Mouse (Mus musculus) MEL (cell line): Measurements from ENCODE around the gene Abcc6. TPM values are rescaled to one million over a fixed set of nuclear protein-coding genes. Genes with fewer than 3 reads are reported as not detected.
A peak's percentile ranks its signal among the peaks of the same experiment; 100 is the strongest.
"Not testable (repeated sequence)": the region's sequence is repeated elsewhere in the genome, so short reads cannot be mapped to it uniquely, and the experiment has no call there.

Experiments used
- DNase-seq: peaks from one replicate; pipeline ENCODE4 v3.0.0; 2011; ENCODE audit warnings: low read depth, low spot score
- H3K27ac ChIP-seq: 2 replicates; pipeline ENCODE4 v1.5.1; 2012; ENCODE audit warnings: low read depth, mild to moderate bottlenecking, control low read depth, low read length, moderate library complexity; ENCODE audit not compliant: control insufficient read depth
- H3K27me3 ChIP-seq, 2 experiments: fragments of 150-350 bp in 1 of 2; sonication (generic) in 1 of 2; 2 replicates each; pipeline ENCODE4 v1.6.1; 2012; ENCODE audit warnings: low read length in 2 of 2, mild to moderate bottlenecking in 2 of 2, improper control_type of control experiment in 1 of 2, moderate library complexity in 1 of 2; ENCODE audit not compliant: insufficient read depth in 2 of 2, control insufficient read depth in 1 of 2
- H3K36me3 ChIP-seq, 2 experiments: 2 replicates each; pipeline ENCODE4 v1.6.1; 2012 to 2014; ENCODE audit warnings: low read length in 2 of 2, improper control_type of control experiment in 1 of 2, inconsistent platforms in 1 of 2, mild to moderate bottlenecking in 1 of 2; ENCODE audit not compliant: insufficient read depth in 2 of 2, control insufficient read depth in 1 of 2
- H3K4me1 ChIP-seq, 2 experiments: fragments of 150-350 bp in 1 of 2; sonication (generic) in 1 of 2; 2 replicates each; pipeline ENCODE4 v1.6.1; 2012; ENCODE audit warnings: low read length in 2 of 2, improper control_type of control experiment in 1 of 2, mild to moderate bottlenecking in 1 of 2; ENCODE audit not compliant: insufficient read depth in 2 of 2, control insufficient read depth in 1 of 2
- H3K4me3 ChIP-seq, 2 experiments: fragments of 150-350 bp in 1 of 2; sonication (generic) in 1 of 2; 2 replicates each; pipeline ENCODE4 v1.5.1; 2012; ENCODE audit warnings: low read depth in 2 of 2, low read length in 2 of 2, mild to moderate bottlenecking in 2 of 2, moderate library complexity in 2 of 2, control low read depth in 1 of 2, improper control_type of control experiment in 1 of 2; ENCODE audit not compliant: control insufficient read depth in 1 of 2, insufficient read depth in 1 of 2
- H3K79me2 ChIP-seq: 2 replicates; pipeline ENCODE4 v1.6.1; 2012; ENCODE audit warnings: mild to moderate bottlenecking, low read length, moderate library complexity; ENCODE audit not compliant: control insufficient read depth, poor library complexity, insufficient read depth
- H3K9ac ChIP-seq: 2 replicates; pipeline ENCODE4 v1.6.1; 2012; ENCODE audit warnings: low read depth, mild to moderate bottlenecking, control low read depth, low read length, moderate library complexity; ENCODE audit not compliant: control insufficient read depth, poor library complexity, severe bottlenecking
- H3K9me3 ChIP-seq: fragments of 150-350 bp; sonication (generic); replicated peaks from 2 replicates; pipeline ENCODE4 v1.6.1; 2012; ENCODE audit warnings: mild to moderate bottlenecking, low read length, improper control_type of control experiment, moderate library complexity; ENCODE audit not compliant: insufficient read depth
- BHLHE40 ChIP-seq: IDR thresholded peaks from 2 replicates; pipeline ENCODE4 v1.6.1; 2012; ENCODE audit warnings: low read depth, mild to moderate bottlenecking, inconsistent platforms, low read length, improper control_type of control experiment, borderline replicate concordance
- CHD1 ChIP-seq: IDR thresholded peaks from 2 replicates; pipeline ENCODE4 v1.6.1; 2012; ENCODE audit warnings: low read depth, mild to moderate bottlenecking, inconsistent platforms, low read length, improper control_type of control experiment
- CTCF ChIP-seq, 3 experiments: IDR thresholded peaks in 2 of 3; conservative IDR thresholded peaks in 1 of 3; 2 replicates each; pipeline ENCODE4 v1.5.1; 2011 to 2012; ENCODE audit warnings: low read length in 3 of 3, low read depth in 2 of 3, mild to moderate bottlenecking in 2 of 3, improper control_type of control experiment in 1 of 3, inconsistent platforms in 1 of 3, mixed read lengths in 1 of 3, moderate library complexity in 1 of 3; ENCODE audit not compliant: control insufficient read depth in 1 of 3, insufficient read depth in 1 of 3, poor library complexity in 1 of 3, severe bottlenecking in 1 of 3
- ELF1 ChIP-seq: IDR thresholded peaks from 2 replicates; pipeline ENCODE4 v1.6.1; 2014; ENCODE audit warnings: low read depth, mild to moderate bottlenecking, inconsistent platforms, low read length, improper control_type of control experiment, moderate library complexity
- ETS1 ChIP-seq: IDR thresholded peaks from 2 replicates; pipeline ENCODE4 v1.6.1; 2012; ENCODE audit warnings: low read depth, mild to moderate bottlenecking, inconsistent platforms, low read length, improper control_type of control experiment, moderate library complexity
- MXI1 ChIP-seq: IDR thresholded peaks from 2 replicates; pipeline ENCODE4 v1.6.1; 2011; ENCODE audit warnings: mild to moderate bottlenecking, low read depth, low read length, improper control_type of control experiment
- MYB ChIP-seq: IDR thresholded peaks from 2 replicates; pipeline ENCODE4 v1.6.1; 2011; ENCODE audit warnings: mild to moderate bottlenecking, low read depth, low read length, improper control_type of control experiment
- MYC ChIP-seq: IDR thresholded peaks from 2 replicates; pipeline ENCODE4 v1.6.1; 2011; ENCODE audit warnings: low read depth, mild to moderate bottlenecking, low read length, improper control_type of control experiment, moderate library complexity
- NELFE ChIP-seq: IDR thresholded peaks from 2 replicates; pipeline ENCODE4 v1.6.1; 2011; ENCODE audit warnings: low read depth, low read length, improper control_type of control experiment
- NRF1 ChIP-seq: IDR thresholded peaks from 2 replicates; pipeline ENCODE4 v1.6.1; 2014; ENCODE audit warnings: low read depth, mild to moderate bottlenecking, inconsistent platforms, low read length, improper control_type of control experiment, moderate library complexity; ENCODE audit not compliant: poor library complexity, insufficient read depth, severe bottlenecking
- POLR2A ChIP-seq, 2 experiments: IDR thresholded peaks; 2 replicates each; pipeline ENCODE4 v1.6.1; 2011 to 2012; ENCODE audit warnings: low read length in 2 of 2, mild to moderate bottlenecking in 2 of 2, control low read depth in 1 of 2, improper control_type of control experiment in 1 of 2, low read depth in 1 of 2, moderate library complexity in 1 of 2; ENCODE audit not compliant: control insufficient read depth in 1 of 2, insufficient read depth in 1 of 2, poor library complexity in 1 of 2
- POLR2AphosphoS5 ChIP-seq: IDR thresholded peaks from 2 replicates; pipeline ENCODE4 v1.6.1; 2012; ENCODE audit warnings: low read depth, borderline replicate concordance, mild to moderate bottlenecking, inconsistent platforms, low read length, moderate library complexity, mixed read lengths
- RAD21 ChIP-seq: IDR thresholded peaks from 2 replicates; pipeline ENCODE4 v1.6.1; 2011; ENCODE audit warnings: mild to moderate bottlenecking, low read depth, low read length, improper control_type of control experiment
- SMC3 ChIP-seq: IDR thresholded peaks from 2 replicates; pipeline ENCODE4 v1.6.1; 2011; ENCODE audit warnings: low read depth, low read length, improper control_type of control experiment
- TBP ChIP-seq: IDR thresholded peaks from 2 replicates; pipeline ENCODE4 v1.8.0; 2011; ENCODE audit warnings: low read depth, low read length, improper control_type of control experiment
- ZC3H11A ChIP-seq: IDR thresholded peaks from 2 replicates; pipeline ENCODE4 v1.6.1; 2012; ENCODE audit warnings: low read depth, mild to moderate bottlenecking, inconsistent platforms, low read length, improper control_type of control experiment
- ZMIZ1 ChIP-seq: IDR thresholded peaks from 2 replicates; pipeline ENCODE4 v1.6.1; 2012; ENCODE audit warnings: low read depth, mild to moderate bottlenecking, inconsistent platforms, low read length, improper control_type of control experiment, moderate library complexity
- ZNF384 ChIP-seq: IDR thresholded peaks from 2 replicates; pipeline ENCODE4 v1.6.1; 2012; ENCODE audit warnings: low read depth, mild to moderate bottlenecking, inconsistent platforms, low read length, improper control_type of control experiment
- polyA plus RNA-seq, 2 experiments: library from polyadenylated mRNA; stranded (reverse) in 1 of 2; unstranded in 1 of 2; fragments of >175 nt in 1 of 2; fragments of >200 nt in 1 of 2; gene quantifications; 2 replicates each; pipeline versions ENCODE4 v1.2.1 to v1.2.4; 2012; ENCODE audit warnings: low replicate concordance in 2 of 2, low read depth in 1 of 2; ENCODE audit not compliant: insufficient read length in 2 of 2, insufficient read depth in 1 of 2, missing spikeins in 1 of 2
- total RNA-seq: library from RNA; depleted of rRNA; stranded (reverse); fragments of 300-350 nt; gene quantifications from 2 replicates; pipeline ENCODE4 v1.2.3, GENCODE M21; 2012

Abcc6 gene
- total and polyA plus RNA-seq, 3 experiments, result 0.04 to 0.12 TPM; not detected in 1

DNA sequence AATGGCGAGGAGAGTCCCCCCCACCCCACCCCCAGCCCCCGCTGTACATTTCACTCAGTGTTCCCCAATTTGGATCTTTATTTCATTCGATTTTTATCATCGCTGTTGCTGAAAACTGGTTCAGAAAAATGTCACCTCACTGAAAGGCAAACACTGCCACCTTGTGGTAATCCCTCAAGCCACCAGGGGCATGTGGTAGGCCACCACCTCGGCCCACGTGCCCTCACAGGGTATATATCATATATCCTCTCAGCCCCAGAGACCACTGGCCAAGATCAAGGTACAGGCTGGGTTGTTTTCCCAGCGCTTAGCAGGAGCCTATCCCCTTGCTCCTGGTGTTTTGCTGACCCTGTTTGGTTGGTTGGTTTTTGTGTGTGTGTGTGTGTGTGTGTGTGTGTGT, 95.0 kb downstream of the Abcc6 start (continued):
- no peak for TF ChIP-seq ZNF384

DNA sequence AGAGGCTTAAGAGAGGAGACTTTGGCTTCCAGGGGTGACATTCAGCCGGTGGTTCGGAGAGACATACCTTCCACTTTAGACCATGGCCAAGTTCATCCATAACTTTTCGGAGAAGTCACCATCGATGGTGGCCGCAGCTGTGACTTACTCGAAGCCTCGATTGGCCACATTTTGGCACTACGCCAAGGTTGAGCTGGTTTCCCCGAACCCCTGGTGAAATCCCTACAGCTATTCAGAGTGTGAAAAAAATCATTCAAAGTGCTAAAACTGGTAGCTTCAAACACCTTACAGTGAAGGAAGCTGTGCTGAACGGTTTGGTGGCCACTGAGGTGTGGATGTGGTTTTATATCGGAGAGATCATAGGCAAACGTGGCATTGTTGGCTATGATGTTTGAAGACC, 96.3 kb downstream of the Abcc6 start:
- not testable (repeated sequence) for H3K36me3 ChIP-seq, H3K27me3 ChIP-seq, H3K9ac ChIP-seq

DNA sequence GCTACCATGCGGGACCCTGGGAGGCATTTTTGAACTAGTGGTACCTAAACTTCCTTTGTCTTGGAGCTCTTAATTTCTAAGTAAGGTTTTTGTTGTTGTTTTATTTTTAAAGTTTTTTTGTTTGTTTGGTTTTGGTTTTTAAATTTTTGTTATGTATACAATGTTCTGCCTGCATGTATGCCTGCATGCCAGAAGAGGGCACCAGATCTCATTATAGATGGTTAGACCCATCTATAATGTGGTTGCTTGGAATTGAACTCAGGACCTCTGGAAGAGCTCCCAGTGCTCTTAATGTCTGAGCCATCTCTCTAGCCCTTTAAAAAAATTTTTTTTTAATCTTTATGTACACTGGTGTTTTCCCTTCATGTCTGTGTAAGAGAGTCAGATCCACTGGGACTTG, 100.4 kb downstream of the Abcc6 start:
- Histone ChIP-seq H3K27ac (no peak overlapping the region), H3K36me3 (peaks cover 0 to 5% of the 10 kb centered on the region in 2 experiments; a peak in 2 of 4 replicates), H3K4me1 (peaks cover 4 to 5% of the 10 kb centered on the region in 2 experiments), H3K9ac (no peak overlapping the region), H3K79me2 (no peaks in the 10 kb centered on the region), H3K4me3 (no peak overlapping the region), H3K27me3 (no peaks in the 10 kb centered on the region), H3K9me3 (no peaks in the 10 kb centered on the region)
- TF ChIP-seq CTCF (IDR thresholded peaks at IDR 0.05 in 2 of 3, conservative IDR thresholded peaks at IDR 0.05 in 1 of 3; ENCODE audit: control insufficient read depth in 1 of 3, insufficient read depth in 1 of 3, low read depth in 2 of 3, low read length in 3 of 3, poor library complexity in 1 of 3, severe bottlenecking in 1 of 3), result peak in 2 of 3 experiments; percentile 22 to 34; a peak in 1 of 6 replicates
- TF ChIP-seq ETS1, result no peak
- TF ChIP-seq SMC3, result peak; percentile 28; the same call in 1 of the 2 replicates
- no peak for DNase-seq

More for the DNA sequence above, 96.3 kb downstream of the Abcc6 start:
- not testable (repeated sequence) for H3K27ac ChIP-seq, H3K4me3 ChIP-seq, H3K9me3 ChIP-seq, DNase-seq, H3K4me1 ChIP-seq, H3K79me2 ChIP-seq

DNA sequence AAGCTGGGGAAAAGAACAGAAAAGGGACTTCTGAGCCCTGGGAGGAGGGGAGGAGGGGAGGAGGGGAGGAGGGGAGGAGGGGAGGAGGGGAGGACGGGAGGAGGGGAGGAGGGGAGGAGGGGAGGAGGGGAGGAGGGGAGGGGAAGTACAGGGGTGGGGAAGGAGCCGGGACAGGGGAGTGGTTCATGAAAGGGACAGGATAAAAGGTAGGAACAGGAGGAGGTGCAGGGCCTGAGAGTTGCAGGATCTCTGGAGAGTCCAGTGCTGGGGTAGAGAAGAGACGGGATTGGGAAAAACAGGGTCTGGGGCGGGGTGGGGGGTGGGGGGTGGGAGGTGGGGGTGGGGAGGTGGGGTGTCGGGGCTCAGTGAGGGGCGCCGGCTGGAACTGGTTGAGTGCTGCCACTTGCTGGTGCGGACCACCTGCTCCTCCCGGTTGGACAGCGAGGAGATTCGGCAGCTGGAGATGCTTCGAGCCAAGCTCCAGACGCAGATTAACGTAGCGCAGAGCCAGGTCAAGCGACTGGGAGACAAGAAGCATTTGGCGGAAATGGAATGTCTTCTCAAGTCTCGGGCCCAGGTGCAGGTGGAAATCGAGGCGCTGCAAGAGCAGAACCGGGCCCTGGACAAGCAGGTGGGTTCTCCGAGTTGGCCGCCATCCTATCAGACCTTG, 101.3 kb downstream of the Abcc6 start:
- no peaks in the 10 kb centered on the region for H3K9me3 ChIP-seq
- no peak for TF ChIP-seq MYB
- TF ChIP-seq, all 39 proteins: peak for 0
- no peaks in the 10 kb centered on the region for H3K27me3 ChIP-seq
- no peak overlapping the region for H3K9ac ChIP-seq
- DNase-seq, result no peak
- no peak overlapping the region for H3K4me3 ChIP-seq
- H3K4me1 ChIP-seq, result peaks cover 4 to 5% of the 10 kb centered on the region in 2 experiments
- peaks cover 0 to 5% of the 10 kb centered on the region in 2 experiments; a peak in 2 of 4 replicates for H3K36me3 ChIP-seq
- no peaks in the 10 kb centered on the region for H3K79me2 ChIP-seq
- H3K27ac ChIP-seq, result no peak overlapping the region

DNA sequence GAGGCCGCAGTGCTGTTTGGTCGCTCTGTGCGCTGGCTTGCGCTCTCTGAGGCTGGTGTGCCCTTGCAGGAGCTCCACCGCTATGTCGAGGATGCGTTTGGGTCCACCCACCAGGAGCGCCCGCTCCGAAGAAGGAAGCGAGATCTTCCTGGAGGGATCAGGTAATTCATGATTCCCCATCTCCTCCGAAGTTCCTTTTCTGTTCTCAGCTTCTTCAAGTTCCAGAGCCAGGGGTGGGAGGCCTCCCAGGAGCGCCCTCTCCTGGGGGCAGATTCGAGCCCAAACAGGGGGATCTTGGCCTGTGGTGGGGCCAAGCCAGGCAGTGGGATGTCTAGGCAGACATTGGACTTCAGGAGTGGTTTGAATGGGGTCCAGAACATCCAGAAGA, 105.7 kb downstream of the Abcc6 start:
- DNase-seq, result no peak
- H3K4me1 ChIP-seq, result peaks cover 11 to 24% of the 10 kb centered on the region in 2 experiments
- H3K27ac ChIP-seq, result no peak overlapping the region
- H3K9ac ChIP-seq, result no peak overlapping the region
- peaks cover 0 to 18% of the 10 kb centered on the region in 2 experiments; a peak in 2 of 4 replicates for H3K36me3 ChIP-seq
- no peaks in the 10 kb centered on the region for H3K27me3 ChIP-seq
- peaks cover 3% of the 10 kb centered on the region; the same call in 1 of the 2 replicates for H3K79me2 ChIP-seq
- no peak overlapping the region for H3K4me3 ChIP-seq
- H3K9me3 ChIP-seq, result no peaks in the 10 kb centered on the region
- TF ChIP-seq ZC3H11A (no peak), POLR2AphosphoS5 (no peak), NELFE (no peak), ZMIZ1 (no peak), RAD21 (no peak), BHLHE40 (no peak), MYB (no peak), MXI1 (no peak), ELF1 (no peak), MYC (no peak), CHD1 (no peak), TBP (no peak), POLR2A (IDR thresholded peaks at IDR 0.05; ENCODE audit: control insufficient read depth in 1 of 2, insufficient read depth in 1 of 2, low read depth in 1 of 2, low read length in 2 of 2, poor library complexity in 1 of 2) (no peak), NRF1 (no peak), SMC3 (no peak)
